Mouse (Mus musculus) right cerebral cortex, postnatal 36 days (tissue): ENCODE data around the gene Mrgprf.

Source experiments
- DNase-seq, 2 experiments: peaks; one replicate each; pipeline ENCODE4 v3.0.0; 2022; ENCODE audit warnings: low spot score in 2 of 2, mixed read lengths in 1 of 2

Gene Mrgprf

DNA sequence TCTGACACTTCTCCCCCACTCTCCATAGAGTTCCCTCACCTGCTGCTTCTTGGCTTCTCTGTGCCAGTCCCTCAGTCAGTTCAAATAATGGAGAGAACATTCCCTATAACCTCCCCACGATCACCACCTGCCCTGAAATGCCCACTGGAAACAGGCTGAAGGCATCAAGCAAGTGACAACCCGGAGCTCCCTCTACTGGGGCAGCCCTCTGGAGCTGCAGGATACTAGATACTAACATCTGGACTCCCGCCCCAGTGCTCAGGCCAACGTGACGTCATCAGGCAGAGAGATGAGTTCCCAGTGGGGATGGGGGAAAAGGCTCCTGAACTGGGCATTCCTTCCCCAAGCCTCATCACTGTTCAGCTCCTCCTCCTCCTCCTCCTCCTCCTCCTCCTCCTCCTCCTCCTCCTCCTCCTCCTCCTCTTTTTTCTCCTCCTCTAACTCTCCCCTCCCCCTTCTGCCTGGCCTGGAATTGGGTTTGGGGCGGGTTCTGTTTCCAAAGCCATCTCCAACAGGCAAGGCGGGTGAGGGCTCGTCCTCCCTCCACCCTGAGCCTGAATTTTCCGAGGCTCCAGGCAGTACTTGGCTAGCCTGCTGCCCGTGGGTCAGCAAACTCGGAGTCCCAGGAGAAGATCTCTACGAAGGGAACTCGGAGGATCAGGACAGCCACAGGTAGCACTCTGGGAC lies at the start of gene Mrgprf:
Mrgprf (plus strand) TSS at position 508 of the 687 bp plus-strand sequence.
- no peak for DNase-seq

DNA sequence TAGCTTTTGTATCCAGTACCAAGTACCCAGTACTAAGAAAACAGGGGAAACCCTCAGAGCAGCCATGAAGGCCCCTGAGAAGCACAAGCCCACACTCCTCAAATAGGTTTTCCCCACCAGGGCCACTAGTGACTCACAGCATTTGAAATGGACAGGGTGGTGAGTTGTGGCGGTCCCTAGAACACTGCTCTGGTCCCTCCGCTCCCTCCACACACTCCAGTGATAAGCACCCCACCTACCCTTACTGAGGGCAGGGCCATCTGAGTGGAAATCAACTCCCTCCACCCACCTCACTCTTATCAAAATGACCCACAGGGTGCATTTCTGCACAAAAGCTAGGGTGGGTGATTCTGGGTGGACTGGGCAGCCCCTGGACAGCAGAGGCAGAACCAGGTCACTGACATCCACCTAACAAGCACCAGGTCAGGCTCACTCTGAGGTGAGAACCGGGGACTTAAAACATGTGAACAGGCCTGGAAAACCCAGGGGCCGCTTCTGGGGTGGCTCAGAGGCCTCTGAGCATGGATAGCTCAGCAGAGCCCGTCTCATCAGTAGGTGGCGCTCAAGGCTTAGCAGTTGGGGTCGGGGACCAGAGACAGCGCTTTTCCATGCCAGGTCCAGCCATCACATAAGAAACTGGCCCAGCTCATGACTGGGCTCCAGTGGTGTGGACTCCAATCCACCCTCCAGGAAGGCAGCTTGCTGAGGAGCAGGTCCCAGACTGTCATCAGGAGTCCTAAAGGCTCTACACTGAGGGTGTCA lies 47.7 kb upstream of the Mrgprf start:
- DNase-seq = peak; percentile 45 to 50

DNA sequence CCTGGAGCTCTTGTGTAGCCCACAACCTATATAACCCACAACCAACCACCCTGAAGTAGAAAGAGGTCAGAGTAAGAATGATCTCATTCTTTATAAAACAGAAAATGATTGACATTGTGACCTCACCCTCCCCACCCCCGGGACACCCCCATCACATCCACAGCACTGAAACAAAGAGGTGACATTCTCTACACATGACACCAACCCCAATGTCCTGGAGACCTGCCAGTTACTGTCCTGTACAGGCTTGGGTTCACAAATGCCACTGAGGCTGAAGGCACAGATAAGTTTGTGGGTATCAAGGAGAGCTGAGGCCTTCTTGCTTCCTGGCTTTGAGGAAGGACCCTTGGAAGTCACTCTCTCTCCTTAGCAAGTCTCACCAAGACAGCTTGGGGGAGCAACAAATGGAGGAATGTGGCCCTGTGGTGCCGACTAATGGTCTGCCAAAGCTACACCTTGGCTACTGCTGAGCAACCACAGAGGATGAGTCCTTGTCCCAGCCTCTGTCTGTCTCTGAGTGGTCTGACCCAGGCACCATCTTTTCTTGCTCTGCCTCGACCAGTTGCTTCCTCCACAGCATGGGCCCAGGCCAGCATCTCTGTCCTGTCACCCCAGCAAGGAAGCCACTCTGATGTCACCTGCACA lies 46.5 kb upstream of the Mrgprf start:
- DNase-seq = no peak

DNA sequence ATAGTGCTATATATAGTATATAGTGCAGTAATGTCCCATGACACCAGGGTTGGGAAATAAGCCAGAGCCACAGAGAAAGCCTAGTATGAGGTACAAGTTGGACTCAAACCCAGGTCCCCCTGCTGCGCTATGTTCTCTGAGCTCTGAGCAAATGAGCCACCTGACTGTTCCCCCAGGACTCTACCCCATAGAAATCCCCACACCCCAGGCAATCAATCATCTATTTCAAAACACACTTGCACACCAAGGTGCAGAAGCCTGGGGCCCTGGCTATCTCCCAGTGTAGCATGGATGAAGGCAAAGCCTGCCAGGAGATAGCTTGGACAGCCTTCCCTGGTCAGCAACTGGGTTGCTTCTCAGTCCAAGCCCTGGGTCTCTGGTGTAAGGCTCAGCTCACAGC lies 44.5 kb upstream of the Mrgprf start:
- no peak for DNase-seq

DNA sequence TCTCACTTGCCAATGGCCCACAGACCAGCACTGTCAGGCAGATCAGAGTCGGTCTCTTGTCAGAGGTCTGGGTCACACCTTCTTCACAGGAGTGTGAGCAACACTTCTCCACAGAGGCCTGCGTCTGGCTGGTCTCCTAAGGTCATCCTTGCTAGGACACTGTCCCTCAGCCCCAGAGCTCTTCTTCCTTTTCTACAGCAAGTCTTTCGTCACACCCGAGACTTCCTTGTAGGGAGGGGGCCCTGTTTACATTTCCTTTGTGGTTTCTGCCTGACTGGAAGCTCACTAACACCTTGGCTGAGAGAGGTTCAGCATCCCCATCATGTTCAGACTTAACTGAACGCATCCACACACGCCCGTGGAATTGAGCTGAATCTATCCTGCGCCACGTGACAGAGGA lies 36.4 kb upstream of the Mrgprf start:
- DNase-seq = no peak

DNA sequence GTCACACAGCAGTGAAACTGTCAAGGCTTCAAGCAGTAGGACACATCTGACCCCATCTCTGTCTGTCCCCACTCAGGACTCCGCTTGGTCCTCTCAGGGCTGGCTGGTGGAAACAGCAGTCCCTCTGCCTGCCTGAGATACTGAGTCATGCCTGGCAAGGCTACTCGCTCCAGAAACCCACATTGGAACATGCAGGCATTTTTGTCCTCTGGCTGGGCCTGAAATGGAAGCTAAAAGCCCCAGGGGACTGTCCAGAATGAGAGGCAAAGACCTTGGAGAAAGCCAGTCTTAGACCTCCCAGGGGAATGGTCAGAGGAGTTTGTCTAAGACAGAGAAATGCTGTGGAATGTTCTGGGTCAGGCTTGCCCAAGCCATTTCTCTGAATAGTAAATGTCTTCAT lies 34.6 kb upstream of the Mrgprf start:
- DNase-seq = no peak

DNA sequence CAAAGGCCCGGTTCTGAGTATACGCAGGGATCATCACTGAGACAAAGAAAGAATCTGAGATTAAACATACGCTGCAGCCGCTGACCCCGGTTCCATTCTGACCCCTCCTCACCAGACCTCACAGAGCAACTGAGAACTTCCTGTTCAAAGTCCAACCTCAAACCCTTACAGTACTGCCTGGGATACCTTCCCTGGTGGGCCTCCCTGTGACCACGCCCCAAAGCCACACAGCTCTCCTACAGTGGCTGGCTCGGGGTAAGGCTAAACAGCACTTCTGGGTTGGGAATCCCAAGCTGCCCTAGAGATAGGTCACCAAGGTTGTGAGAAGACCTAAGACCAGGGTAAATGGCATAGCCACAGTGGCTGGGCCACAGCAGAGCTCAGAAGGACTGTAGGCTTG lies 31.7 kb upstream of the Mrgprf start:
- no peak for DNase-seq

DNA sequence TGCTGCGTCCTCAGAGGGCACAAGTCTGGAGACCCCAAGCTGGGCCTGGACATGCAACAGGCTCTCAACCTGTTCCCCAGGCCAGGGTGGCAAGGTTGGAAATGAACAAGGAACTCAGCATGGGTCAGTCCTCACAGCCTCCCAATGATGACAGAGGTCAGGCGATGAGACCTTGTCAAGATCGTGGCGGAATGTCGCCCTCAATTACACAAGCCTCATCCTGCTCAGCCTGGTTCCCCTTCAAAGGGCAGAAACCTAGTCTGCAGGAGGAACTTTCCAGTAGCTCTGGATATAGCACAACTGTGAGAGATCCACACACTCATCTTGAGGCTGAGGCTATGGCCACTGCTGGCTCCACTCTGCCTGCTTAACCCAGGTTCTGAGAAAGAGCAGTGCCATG lies 29.7 kb upstream of the Mrgprf start:
- no peak for DNase-seq

DNA sequence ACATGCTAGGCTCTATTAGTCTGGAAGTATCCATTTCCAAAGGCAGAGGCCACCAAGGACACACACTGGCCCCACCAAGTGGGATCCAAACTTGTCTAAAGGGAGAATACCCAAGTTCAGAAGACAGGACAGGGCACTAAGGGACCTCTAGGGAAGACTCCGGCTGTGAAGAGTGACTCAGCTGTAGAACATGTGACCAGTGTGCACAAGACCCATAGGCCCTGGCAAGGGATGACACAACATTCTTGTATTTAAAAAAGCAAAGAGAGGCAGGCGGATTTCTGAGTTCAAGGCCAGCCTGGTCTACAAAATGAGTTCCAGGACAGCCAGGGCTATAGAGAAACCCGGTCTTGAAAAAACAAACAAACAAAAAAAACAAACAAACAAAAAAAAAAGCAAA lies 25.1 kb upstream of the Mrgprf start:
- no peak for DNase-seq

DNA sequence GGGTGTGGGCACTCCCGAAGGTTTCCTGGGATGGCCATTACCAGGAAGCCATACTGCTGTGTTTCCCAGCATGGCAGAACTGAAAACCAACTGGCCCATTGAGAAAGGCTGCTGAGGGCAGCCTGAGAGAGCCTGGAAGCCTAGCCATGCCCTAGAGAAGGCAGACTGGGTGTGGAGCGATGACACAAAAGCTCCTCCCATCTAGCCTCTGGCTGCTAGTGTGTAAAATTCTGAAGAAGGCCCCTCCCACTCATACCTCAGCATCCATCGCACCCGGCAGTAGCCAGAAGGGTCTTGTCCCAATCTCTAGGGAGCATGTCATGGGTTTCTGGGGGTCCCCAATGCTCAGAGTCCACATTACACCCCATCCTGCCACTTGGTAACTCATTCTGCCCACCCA lies 19.2 kb upstream of the Mrgprf start:
- no peak for DNase-seq

DNA sequence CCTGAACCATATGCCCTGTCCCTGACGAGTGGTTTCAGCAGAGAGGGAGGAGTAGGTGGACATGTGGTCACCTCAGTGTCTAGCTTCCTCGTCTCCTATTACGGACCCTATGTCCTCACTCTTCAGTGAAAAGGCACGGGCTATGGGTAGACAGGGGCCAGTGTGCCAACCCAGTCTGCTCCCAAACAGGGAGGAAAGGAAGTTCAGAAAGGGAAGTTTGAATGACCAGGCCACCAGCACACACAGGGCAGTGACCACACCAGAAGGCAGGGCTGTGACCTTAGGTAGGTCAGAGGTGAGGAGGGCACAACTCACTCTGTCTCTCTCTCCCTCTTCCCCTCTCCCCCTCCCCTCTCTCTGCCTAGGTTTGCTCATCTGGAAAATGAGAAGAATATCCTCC lies 17.6 kb upstream of the Mrgprf start:
- no peak for DNase-seq

DNA sequence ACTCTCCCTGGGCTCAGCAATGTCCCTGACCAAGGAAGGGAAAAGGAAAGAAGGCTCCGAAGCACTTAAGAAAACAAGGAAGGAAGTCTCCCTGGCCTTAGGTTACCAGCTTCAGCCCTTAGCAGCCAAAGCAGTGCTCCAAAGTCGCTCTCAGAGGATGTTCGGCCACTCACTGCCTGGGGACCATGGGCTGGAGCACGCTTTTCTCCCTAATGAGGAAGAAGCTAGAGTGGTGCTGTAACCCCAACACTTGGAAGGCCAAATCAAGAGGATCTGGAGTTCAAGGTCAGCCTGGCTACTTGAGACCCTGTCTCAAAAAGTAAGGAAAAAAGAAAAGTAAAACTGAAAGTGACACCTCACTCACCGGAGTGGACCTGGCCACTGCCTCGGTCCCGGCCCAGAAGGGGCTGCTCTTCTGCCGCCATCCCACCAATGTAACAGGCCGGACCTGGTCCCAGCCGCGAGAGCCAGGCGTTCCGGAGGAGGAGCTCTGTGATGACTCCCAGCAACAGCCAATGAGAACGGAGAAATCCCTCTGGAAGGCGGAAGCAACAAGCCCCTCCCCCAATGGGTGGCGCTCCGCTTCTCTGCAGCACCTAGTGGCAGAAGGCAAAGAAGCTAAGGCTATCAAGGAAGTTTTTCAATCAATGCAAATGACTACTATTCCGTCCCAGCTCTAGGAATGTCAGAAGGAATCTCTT lies 17.0 kb upstream of the Mrgprf start, which contains the start of gene Tpcn2:
Tpcn2 (minus strand) TSS at position 525 of the 701 bp plus-strand sequence.
- DNase-seq = peak; percentile 79 to 86

DNA sequence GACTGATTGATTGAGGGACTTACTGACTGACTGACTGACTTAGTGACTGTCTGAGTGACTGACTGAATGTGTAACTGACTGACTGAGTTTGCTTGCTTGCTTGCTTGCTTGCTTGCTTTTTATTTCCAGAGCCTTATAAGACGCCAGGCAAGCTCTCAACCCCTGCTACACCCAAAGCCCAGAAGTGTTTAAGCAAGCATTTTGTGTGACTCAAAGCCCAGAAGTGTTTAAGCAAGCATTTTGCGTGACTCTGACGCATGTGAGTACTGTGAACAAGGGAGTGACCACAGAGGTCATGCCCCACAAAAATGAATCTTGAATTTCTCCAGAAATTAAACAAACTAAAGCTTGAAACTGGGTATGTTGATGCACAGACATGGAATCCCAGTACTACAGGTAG lies 16.3 kb upstream of the Mrgprf start:
- no peak for DNase-seq

DNA sequence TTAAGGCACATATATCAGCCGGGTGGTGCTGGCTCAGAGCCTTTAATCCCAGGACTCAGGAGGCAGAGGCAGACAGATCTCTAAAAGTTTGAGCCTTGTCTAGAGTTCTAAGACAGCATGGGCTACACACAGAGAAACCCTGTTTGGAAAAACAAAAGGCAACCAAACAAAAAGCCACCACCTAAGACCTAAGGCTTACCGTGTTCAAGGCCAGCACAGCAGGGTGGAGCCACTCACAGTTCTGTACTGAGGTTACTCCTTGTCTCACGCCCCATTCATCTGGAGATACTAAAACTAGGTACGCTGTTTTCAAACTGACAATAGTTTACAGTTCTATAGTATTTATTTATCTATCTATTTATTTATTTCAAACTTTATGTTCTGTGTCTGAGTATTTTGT lies 15.2 kb upstream of the Mrgprf start:
- no peak for DNase-seq

DNA sequence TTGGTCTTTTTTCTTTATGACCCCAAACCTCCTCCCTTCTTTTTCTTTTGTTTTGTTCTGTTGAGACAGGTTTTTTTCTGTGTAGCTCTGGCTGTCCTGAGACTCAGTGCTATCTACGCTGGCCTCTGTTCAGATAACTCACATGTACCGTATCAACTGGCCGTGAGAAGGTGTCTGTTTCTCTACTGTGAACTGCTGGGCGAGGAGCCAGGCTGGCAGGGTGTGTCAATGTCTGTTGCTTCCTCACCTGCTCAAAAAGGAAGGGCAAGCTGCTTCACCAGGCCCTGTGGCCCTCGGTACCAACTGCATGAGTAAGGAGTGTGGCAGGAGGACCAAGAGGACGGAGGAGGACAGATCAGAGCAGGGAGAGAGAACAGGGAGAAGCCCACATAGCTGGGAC lies 13.2 kb upstream of the Mrgprf start:
- DNase-seq = no peak

DNA sequence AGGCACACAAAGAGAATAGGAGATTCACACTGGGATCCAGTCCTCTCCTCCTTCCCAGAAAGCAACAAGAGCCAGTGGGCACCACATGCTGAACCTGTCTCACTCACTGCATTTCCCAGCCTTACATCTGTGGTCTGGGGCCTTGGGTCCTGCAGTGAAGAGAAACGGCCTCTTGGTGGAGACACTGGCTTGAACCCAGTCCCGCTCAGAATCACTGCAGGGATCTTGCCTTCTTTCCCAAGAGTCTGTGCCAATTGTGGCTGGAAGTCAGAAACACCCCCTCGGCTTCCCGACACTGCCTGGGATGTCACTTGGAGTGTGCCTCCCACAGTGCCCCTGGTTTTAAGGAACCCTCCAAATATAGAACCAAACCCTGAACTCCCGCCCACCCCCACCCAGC lies 11.3 kb upstream of the Mrgprf start:
- DNase-seq = no peak

DNA sequence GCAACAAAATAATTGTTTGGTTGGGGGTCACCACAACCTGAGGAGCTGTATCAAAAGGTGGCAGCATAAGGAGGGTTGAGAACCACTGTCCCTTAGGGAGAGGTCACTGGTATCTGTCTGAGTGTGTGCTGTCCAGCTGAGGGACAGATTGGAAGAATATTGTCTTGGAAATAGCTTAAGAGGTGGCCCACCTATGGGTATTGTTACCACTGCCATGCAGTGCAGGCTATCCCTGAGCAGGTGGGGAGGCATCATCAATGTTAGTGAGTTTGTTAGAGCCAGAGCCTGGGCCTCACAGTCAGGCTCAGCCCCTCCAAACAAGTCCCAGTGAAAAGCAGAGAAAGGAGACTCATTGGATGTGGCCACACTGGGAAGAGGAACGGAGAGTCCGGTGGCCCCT lies 8.8 kb upstream of the Mrgprf start:
- DNase-seq = no peak

DNA sequence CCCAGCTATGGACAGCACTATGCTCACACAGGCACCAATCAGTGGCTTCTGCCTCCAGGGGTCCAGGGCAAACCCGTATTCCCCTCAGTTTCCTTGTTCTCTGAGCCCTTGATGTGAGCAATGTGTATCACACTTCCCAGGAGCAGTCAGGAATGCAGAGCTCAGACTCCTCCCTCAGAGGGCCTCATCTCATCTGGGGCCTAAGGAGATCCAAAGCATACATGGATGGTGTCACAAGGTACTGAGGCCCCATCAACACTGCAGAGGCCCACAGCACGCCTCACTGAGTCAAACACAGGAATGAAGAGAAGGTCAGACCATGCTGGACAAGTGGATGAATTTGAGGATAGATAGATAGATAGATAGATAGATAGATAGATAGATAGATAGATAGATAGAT lies 7.9 kb upstream of the Mrgprf start:
- DNase-seq = no peak

DNA sequence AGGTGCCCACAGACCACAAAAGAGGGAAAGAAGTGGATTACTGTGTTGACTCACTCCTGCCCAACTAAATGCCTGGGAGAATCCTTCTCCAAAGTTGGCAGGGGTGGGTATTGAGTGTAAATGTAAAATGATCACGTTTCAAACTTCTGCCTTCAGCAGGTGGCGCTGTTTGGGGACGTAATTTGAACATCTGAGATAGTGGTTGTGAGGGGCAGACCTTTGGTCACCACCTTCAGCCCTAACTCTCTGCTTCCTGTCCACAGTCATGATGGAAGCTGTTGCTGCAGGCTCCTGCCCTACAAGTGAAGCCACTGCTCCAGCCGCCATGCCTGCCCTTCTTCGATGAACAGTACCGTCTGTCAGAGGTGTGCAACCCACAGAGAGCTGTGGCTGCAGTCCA lies 6.8 kb upstream of the Mrgprf start:
- DNase-seq = no peak

DNA sequence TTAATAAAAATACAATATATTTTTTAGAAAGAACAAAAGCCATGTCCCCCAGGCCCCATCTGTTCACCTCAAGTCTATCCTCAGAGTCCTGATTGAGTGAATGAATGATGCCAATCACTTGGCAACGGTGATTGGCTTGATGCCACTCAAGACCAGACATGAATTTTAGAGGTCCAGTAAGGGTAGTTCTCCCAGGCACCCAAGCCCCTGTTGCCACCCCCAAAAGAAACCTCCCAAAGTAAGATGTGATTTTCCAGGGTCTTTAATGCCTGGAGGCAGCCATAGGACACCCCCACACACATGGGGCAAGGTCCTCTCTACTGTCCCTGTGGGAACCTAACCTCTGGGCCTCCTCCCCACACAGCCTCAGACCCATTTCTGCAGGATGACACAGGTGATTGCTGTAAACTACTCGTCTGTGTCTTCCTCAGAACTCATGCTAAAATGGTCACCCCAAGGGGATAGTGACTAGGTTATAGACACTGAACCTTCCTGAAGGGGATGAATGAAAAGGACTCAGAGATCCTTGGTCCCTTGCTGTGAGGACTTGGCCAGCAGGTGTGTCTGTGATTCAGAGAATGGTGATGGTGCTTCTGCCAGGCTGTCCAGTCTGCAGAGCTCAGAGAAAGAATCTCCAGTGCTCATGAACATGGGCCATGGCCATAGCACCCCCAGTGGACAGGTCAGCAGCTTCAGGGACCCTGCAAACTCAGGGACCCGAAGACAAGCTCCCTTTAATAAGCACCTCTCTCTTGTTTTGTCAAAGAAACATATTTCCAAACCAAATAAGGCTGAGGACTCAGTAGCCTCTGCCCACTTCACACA lies 1.8 kb upstream of the Mrgprf start:
- no peak for DNase-seq

DNA sequence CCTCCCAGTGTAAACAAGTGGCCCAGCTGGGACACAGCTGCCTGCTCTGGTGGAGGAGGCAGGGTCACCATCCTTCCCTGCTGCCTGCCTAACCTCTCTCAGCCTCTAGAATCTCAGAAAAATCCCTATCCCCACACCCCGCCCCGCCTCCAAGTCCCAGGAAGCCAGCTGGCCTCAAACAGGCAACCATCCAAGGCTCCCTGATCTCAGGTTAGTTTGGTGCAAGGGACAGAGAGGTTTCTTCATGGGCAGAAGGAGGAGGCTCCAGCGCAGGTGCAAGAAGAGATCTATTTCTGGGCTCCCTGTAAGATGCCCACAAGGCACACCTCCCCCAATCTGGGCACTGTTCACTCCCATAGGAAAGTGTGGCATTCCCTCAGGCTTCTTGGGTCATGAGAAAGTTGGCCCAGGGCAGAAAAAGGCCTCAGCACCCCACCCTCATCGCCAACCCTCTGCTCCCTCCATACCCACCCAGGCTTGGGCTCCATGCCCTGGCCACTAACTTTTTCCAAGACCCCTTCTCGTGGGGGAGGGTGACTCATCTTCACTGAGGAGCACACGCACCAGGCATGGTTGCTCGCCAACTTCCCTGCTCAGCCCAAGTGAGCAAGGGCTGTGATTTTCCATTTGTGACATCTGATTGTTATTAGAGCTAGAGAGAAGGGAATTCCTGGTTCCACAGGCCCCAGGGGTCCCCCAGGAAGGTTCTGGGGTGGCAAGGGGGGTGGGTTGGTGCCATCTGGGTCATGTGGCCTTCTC lies 887 bp upstream of the Mrgprf start:
- DNase-seq = no peak
